Mouse (Mus musculus) lung, adult 2 months (tissue): ENCODE data around the gene Scrt2.

Experiments
- CTCF ChIP-seq: fragments of 200-500 bp; IDR thresholded peaks from 2 replicates; pipeline ENCODE4 v1.5.1; 2011; ENCODE audit warnings: mild to moderate bottlenecking, low read length, control low read depth; ENCODE audit not compliant: insufficient read depth
- POLR2A ChIP-seq: fragments of 200-500 bp; IDR thresholded peaks from 2 replicates; pipeline ENCODE4 v1.6.1; 2011; ENCODE audit warnings: low read depth, mild to moderate bottlenecking, control low read depth, low read length, borderline replicate concordance; ENCODE audit errors: extremely low read depth

DNA sequence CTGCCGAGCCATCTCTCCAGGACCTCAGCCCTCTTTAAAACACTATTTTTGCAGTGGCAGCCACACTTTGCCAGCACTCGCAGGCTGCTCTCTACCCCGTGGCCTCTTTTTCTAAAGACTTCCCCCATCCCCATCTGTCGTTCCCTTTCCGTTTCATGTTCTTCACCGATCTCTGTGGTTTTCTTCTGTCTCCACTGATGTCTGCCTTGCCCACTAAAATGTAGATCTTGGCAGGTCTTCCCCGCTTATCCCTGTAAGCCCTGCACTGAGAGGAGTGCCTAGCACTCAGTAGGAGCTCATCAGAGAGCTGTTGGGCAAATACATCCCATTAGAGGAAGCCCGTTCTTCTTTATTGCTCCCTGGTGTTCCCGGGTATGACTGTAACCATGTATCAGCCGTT lies 31.6 kb downstream of the Scrt2 start:
- TF ChIP-seq CTCF (no peak), POLR2A (no peak)
